Mouse (Mus musculus): ENCODE measurements around the gene Dars2. TPM values are rescaled to one million over a fixed set of nuclear protein-coding genes. Genes with fewer than 3 reads are reported as not detected.
"Not testable (repeated sequence)": the region's sequence is repeated elsewhere in the genome, so short reads cannot be mapped to it uniquely, and the experiment has no call there.

Dars2 gene
- total and polyA plus RNA-seq, 3 experiments: 11.5 to 27.4 (median 26.5) TPM

DNA sequence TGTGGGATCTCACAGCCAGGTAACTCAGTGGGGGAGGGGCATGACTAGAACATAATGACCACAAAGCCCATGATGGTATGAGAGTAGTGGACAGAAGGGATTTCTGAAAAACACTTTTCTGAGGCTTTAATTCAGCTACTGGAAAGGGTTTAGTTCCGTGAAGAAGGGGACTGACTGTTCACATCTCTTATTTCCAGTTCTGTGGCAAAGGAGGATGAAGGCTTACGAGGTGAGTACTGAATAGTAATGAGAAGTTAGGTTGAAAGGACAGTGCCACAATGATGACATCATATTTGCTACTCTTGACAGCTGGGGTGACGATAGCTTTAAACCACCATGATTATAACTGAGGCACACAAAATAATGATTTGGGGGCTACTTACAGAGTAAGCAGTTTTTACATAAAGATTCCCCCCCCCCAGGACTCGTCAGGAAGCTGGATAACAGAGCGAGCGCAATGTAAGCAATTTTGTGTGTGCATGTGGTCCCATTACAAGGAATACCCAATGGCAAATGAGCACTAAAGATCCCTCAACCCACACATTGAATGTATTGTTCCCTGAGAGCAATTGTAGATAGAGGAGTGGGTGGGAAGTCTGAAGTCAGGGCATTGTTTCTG is 34.6 kb downstream of the Dars2 start:
- peak; percentile 23 for DNase-seq

DNA sequence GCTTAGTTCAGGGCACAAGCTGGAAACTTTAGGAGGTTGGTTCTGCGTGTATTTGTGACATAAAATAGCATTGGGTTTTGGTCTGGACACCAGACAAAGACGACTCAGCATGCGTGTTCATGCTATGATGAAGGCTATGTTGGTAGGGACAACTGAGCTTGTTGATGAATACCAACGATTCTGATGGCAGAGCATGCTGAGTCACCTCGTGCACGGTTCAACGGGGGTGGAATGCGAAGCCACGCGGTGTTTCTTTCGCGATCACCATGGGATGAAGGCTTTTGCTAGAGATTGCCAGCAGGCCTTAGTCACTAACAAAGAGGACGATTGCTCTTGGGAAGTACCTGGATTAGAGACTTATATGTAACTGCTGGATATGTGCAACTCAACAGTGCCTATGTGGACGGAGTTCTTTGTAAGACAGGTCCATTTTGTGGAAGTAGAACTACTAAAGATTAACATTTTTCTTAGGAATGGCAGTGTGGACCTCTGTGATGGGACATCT is 35.1 kb downstream of the Dars2 start:
- no peak for DNase-seq

DNA sequence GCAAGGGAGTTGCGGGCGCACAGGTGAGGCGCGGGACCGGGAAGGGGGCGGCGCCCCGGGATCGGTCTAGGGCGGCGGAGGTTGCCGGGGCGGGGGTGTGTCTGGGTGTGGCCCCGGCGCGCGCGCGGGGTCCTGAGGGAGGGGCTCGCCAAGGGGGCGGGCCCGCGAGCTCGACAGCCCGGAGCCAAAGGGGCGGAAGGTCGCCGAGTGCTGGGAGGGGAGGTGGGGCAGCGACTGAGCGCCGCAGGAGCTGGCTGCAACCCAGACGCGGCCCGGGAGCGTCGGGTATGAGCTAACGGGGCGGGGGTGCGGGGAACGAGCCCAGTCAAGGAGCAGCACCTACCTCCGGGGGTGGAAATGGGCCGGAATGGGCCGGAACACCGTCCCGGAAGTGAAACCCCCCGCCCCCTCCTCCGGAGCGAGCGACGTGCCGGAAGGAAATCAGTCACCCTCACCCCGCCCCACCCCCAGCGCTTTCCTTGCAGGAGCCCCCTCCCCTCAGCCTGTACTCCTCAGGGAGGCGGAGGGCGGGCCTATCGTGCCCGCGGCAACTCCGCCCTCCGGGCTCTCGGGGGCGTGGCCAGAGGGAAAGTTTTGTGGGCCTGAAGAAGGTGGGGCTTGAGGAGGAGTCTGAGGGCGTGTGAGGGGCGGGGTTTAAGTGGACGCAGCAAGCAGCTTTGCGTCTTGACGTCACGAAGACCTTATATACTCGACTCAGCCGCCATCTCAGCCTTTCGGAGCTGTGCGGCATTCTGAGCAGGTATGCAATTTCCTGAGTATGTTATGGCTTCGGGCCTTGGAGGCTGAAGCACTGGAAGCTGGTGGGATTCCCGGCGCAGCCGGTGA is 35.8 kb downstream of the Dars2 start, which contains the start of gene Zbtb37:
Zbtb37 (minus strand) TSS at position 415 of the 846 bp plus-strand sequence.
- DNase-seq: peak; percentile 99

DNA sequence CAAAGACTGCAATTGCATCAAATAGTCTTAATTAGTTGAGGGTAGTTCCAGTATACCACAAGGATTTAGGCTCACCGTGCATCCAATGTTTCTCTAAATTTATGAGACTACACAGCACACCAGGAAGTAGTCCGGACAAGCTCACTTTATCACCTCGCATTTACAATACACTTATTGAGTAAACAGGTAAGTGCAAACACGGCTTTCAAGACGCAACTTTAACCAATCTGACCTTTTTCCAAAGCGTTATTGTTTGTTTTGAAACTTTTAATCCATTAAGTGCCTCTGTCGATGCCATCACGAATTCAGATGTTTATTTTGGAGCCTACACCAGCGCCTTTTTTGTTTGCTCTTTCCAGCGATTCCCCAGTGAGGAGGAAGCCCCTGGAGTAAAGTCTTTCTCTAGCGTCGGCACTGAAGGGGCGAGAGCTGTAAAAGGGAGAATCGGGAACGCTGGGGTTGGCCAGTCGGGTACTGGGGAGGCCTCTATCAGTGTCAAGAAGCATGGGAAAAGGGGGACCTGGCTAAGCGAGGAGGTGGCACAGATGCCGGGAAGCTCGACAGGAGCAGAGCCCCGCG is 36.5 kb downstream of the Dars2 start:
- DNase-seq: no peak

DNA sequence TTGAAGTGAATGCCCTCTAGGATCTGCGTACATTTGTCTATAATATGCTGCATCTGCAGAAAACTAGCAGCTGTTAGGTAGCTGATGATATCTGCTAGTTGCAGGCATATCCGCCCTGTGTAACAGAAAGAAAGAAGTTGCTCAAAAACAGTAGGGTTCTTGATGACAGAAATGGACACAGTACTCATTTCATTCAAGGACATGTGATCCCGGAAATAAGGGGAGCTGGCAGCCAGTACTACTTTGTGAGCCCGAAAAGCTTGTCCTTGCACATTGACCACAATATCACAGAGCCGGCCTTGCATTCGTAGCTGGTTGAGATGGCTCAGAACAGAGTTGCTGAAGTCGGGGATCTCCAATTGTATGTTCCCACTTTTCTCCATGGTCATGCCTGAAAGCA is 38.1 kb downstream of the Dars2 start:
- peak; percentile 81 for DNase-seq

DNA sequence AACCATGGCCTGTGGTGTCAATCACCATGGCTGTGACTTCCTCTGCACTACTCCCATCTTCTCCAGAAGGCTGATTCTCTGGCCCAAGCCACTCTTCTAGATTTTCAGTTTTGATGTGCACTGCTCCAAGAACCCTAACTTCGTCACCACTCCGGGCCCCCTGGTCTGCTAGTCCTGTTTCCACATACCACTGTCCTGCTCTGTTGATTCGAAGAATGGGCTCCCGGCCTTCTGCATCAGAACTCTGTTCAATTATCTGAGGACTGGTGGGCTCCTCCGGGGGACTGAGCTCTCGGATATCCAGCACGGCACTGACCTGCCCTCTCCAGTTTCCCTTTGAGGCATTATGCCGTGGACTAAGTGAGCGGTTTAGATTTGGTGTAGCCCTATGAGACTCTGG is 38.6 kb downstream of the Dars2 start:
- DNase-seq: peak; percentile 22

DNA sequence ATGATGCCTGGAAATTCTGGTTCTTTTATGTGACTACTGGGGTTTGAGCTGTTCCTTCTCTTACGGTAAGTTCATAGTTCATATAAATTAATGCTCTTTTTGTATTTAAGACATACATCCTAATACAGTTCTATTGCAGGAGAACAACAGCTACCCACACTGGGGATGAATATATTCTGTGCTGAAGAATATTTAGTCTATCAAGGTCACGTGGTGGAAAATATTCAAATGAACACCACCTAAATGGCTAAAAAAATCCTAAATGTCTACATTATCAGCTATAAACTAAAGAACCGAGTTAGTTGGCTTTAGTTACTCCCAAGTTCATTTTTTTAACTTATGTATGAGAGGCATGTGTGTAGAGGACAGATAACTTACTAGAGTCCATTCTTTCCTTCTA is 40.4 kb downstream of the Dars2 start:
- no peak for DNase-seq

DNA sequence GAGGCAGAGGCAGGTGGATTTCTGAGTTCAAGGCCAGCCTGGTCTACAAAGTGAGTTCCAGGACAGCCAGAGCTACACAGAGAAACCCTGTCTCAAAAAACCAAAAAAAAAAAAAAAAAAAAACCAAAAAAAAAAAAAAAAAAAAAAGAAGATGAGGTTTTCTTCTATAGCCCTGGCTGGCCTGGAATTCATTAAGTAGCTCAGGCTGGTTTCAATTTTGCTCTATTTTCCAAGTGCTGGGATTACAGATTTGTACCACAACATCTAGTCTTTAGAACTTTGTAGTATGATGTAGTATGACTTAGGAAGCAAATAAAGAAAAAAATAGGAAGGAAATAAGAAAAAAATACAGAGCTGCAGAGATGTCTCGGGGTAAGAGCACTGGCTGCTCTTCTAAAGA is 42.0 kb downstream of the Dars2 start:
- not testable (repeated sequence) for DNase-seq

DNA sequence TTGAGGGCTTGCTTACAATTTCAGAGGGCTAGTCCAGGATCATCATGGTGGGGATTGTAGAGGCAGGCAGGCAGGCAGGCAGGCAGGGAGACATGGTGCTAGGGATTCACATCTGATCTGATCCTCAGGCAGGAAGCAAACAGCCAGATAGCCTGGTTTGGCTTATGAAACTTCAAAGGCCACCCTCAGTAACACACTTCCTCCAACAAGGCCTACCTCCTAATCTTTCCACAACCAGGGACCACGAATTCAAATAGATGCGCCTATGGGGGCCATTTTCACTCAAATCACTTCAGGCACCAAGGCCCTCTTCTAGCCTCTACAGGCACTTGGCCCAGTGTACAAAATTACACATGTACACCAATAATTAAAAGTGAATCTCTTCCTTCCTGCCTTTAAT is 43.3 kb downstream of the Dars2 start:
- no peak for DNase-seq

DNA sequence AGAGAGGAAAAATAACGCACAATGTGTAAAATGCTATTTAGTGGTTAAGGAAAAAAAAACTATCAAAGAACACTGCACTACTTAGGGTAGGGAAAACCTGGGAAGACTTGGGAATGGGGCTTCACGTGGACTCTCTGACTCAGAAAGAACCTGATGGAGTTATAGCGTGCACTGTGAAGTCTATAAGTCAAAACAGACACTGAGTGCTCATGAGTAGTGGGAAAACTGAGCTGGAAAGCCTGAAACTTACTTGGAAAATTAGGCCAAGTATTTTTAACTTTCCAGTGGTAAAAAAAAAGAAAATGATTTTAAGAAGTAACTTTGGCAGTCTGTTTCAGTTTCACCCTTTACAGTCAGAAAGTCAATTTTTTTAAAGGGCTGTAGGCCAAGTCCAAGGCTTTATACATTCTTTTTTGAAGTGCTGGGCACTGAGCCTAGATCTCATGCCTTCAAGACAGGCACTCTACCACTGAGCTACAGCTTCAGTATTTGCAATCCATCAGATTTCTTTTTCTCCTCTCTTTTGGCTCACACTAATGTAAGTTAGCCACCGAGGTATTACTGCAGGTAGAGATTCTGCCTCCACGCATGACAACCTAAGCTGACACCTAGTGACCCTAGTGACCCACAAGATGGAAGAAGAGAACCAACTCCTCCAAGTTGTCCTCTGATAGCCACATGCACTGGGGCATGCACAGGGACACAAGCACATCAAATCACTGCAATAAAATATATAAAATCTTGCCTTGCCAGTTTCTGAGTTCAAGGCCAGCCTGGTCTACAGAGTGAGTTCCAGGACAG is 44.8 kb downstream of the Dars2 start:
- peak; percentile 28 for DNase-seq

DNA sequence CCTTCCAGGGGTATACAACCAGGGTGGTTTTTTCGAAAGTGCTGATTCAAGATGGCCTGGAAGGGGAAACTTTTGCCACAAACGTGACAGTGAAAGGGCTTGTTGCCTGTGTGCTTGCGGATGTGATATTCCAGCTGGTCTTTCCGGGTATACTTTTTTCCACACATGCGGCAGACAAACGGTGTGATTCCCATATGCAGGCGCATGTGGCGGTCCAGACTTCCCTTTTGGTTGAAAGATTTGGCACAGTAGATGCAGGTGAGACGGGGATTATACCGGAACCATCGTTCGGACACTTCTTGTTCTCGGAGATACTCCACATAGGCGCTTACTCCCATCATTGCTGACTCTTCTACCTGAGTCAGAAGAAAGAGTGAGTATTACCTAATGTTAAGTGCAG is 50.4 kb downstream of the Dars2 start:
- DNase-seq: no peak

DNA sequence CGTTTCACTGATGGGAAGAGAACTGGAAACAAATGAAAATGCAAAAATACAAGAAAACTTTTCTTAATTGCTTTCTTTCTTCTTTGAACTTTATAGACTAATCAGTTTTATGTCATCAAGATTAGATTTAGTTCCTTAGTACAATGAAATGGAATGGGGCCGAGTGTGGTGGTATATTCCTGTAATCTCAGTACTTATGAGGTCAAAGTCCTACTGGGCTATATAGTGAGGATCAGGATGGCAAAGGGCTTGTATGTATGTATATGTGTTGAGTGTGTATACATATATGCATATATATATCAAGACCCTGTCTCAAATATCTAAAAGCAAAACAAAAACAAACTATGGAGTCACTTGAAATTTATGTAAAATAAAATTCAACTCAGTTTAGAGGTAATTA is 54.1 kb downstream of the Dars2 start:
- no peak for DNase-seq

DNA sequence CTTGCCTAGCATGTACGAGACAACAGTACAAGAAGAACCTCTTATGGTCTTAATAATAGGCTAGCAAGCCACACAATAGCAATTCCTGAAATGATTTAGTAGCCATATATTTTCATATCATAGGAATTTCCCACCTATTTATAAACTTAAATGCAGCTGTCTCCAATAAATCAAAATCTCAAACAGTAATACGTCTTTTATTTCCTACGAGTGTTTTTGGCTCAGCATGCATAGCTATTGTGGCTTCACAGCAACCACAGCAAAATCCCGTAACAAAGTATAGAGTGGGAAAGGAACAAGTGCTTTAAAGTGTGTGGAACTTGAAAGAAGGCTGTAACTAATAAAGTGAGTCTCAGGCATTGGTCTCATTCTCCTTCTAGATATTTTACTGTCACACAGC is 60.0 kb downstream of the Dars2 start:
- no peak for DNase-seq

DNA sequence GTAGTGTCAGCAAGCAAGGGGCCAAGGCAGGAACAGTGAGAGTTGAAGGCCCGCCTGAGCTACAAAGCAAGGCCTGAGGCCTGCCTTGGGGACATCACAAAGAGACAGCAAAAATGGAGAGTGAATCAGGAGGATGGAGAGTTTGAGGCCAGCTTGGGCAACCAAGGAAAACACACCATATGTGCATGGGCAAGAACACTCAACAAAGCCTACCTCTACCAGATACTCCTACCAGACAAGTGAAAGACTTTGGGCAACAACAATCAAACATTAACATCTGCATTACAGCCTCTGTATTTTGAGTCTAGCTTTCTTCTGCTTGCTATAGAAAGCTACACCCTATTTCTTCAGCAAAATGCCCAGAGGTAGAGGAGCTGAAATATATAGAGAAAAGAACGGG is 62.4 kb downstream of the Dars2 start:
- DNase-seq: no peak

DNA sequence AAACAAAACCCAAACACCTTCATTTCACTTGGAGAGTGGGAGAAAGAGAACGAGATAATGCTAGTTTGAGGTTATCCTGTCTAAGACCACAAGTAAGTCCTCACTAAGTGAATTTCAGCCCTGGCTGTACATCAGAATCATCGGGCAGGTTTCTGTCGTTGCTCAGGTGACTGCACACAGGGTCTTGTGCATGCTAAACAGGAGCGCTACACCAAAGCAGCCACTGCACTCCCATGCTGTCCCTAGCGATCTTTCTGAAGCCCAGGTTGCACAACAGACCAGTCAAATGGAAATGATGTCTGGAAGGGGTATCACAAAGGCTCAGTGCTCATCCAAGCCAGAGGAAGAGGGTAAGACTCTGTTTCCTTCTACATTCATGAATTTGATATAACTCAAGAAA is 64.0 kb downstream of the Dars2 start:
- no peak for DNase-seq

DNA sequence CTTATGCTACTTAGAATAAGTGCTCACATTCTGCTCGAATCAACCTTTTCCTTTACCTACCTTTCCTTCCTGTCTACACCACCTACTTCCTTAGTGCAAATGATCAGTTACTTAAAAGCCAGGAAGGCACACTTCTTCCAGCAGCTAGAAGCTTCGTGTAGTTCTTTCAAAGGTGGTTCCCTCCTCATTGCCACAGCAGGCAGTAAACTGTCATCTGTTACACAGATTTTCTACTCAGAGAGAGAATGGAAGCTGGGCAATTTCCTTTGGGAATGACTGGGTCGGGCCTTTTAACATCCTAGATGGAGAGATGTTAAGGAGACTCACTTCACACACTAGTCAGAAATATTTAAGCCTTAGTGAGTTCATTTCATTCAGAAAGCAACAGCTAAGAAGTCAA is 64.9 kb downstream of the Dars2 start:
- no peak for DNase-seq

DNA sequence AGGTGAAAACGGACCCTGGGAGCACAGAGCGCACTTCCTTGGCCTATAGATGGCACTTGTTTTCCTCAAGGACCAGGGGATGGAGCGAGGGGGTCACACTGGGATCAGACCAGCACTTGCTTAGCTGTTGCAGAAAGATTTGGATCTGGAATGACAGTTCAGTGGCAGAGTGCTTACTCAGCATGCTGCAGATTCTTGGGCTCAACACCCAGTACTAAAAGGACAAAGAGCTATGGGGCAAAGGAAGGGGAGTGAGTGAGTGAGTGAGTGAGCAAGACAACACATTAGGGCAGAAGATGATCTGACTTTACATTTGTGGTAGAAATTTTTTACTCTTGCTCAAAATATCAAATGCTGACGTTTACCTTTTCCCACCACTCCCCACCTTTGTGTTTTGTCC is 65.5 kb downstream of the Dars2 start:
- no peak for DNase-seq

DNA sequence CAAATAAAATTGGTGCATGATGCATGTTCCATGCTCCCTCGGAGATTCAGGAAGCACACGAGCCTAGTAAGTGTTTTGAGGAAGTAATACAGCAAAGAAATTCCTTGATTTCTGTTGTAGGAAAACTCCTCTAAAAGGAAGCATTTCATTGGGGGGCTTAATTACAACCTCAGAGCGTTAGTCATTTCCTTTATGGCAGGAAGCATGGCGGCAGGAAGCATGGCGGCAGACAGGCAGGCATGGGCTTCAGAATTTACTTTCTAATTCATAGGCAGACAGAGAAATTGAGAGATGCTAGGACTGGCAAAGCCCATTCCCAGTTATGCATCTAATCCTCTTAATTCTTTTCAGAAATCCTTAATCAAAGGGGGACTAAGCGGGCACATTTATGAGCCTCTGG is 76.6 kb downstream of the Dars2 start:
- DNase-seq: no peak

All from adrenal gland, adult 2 months (tissue).